ENCODE assay signal across 8 mouse cellular contexts in the genomic region with DNA sequence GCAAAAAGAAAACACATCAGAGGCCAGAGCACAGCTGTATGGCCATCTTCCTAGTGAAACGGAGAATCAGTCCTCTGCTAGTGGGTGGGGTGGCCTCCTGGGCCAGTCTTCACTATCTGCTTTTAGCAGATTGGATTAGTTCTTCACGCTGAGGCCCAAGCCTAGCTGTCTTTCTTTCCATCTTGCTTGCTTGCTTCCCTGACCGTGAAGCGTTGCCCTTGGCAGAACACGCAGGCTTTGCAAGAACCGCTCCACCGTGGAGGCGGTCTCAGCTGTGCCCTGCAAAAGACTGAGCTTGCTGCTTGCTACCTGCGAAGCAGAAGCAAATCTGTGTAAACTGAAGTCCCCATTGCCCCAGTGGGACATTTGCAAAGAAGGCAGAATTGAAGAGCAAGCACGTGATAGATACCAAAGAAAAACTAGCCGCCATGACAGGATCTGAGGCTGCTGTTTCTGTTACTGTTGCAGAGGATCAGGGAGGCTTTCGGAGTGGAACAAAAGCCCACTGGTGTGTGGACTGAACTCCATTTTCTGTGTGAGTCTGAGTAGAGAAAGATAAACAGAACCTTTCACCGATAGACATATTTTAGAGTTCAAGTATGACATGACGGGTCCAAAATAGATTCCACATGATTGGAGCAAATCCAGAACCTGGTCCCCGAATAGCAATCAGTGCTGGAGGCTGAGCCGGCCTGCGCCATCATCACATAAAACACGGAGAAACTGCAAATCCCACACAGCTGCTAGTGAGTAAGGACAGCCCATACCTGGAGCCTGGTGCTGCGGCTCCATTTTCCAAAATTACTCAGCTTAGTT.
A peak's percentile ranks its signal among the peaks of the same experiment; 100 is the strongest.
DNase-seq lines count a peak whose midpoint lies in the region; ATAC-seq and TF ChIP-seq lines count a peak whose summit lies in the region.

No protein-coding gene starts in this region.

- no peak overlapping the region for H3K27ac ChIP-seq in left cerebral cortex, adult 2 months
- H3K27ac ChIP-seq in brown adipose tissue, adult 24 weeks (replicated peaks; ENCODE audit: low read depth, low read length) = peak overlapping the region; percentile 56
- H3K27ac ChIP-seq in kidney, postnatal 0 days = no peak overlapping the region

- no peak overlapping the region for H3K4me3 ChIP-seq in left cerebral cortex, adult 2 months
- no peak overlapping the region for H3K4me3 ChIP-seq in brown adipose tissue, adult 24 weeks (ENCODE audit: insufficient read depth, low read depth, low read length)
- H3K4me3 ChIP-seq in kidney, postnatal 0 days (replicated peaks; ENCODE audit: low read depth, low read length) = no peak overlapping the region

- H3K27me3 ChIP-seq in kidney, postnatal 0 days (ENCODE audit: insufficient read depth, low read length) = no peaks in the 10 kb centered on the region

- DNase-seq in left cerebral cortex, postnatal 25 days (ENCODE audit: low spot score in 2 of 2) = peak; percentile 8 to 34
- DNase-seq in left cerebral cortex, adult 2 months (ENCODE audit: extremely low spot score in 1 of 2, low spot score in 2 of 2) = no peak
- DNase-seq in gastrocnemius, postnatal 14 days = peak; percentile 39
- DNase-seq in kidney, postnatal 0 days (ENCODE audit: low spot score) = peak; percentile 36
- no peak for DNase-seq in thymus, postnatal 25 days
- DNase-seq in spleen, postnatal 36 days (ENCODE audit: low spot score in 2 of 2) = no peak
- DNase-seq in ovary, adult 18-20 months (ENCODE audit: low spot score) = no peak

- 57% methylated on average over 19 of the region's 19 CpGs for WGBS in kidney, postnatal 0 days

- no peak overlapping the region for H3K9ac ChIP-seq in kidney, postnatal 0 days (ENCODE audit: low read depth, low read length)

- no peaks in the 10 kb centered on the region for H3K36me3 ChIP-seq in kidney, postnatal 0 days (ENCODE audit: insufficient read depth, low read length)

- intact Hi-C loops in left cerebral cortex, postnatal 25 days (cut with DNase I) = no loop called here
- intact Hi-C loops in left cerebral cortex, adult 2 months (cut with DNase I) = no loop called here
- intact Hi-C loops in gastrocnemius, postnatal 14 days (cut with DNase I; ENCODE audit: low total_unique reads) = no loop called here

- no peaks in the 10 kb centered on the region for H3K9me3 ChIP-seq in kidney, postnatal 0 days (replicated peaks; ENCODE audit: low read length)

- H3K4me2 ChIP-seq in kidney, postnatal 0 days (ENCODE audit: low read length) = no peak overlapping the region

- H3K4me1 ChIP-seq in brown adipose tissue, adult 24 weeks (ENCODE audit: control insufficient read depth, insufficient read depth, insufficient read length, low read length) = 0 out of 2 replicates have a peak, but pooled peaks cover 4% of the 10 kb centered on the region
- 0 out of 2 replicates have a peak, but pooled peaks cover 7% of the 10 kb centered on the region for H3K4me1 ChIP-seq in kidney, postnatal 0 days (replicated peaks; ENCODE audit: insufficient read depth, low read length)

- ATAC-seq in kidney, postnatal 0 days (replicated peaks; ENCODE audit: low FRiP score, low read depth) = no peak

- no peak for TF ChIP-seq CTCF in left cerebral cortex, adult 2 months (IDR thresholded peaks at IDR 0.05)
- no peak for TF ChIP-seq CTCF in kidney, postnatal 0 days (IDR thresholded peaks at IDR 0.05; ENCODE audit: low read depth)

Comparison
In these comparisons a context has a peak if more than half of its experiments do, and no peak if none do; other contexts are left out.
1. DNase-seq: peak in left cerebral cortex, postnatal 25 days (2 of 2), gastrocnemius, postnatal 14 days (single experiment) and kidney, postnatal 0 days (single experiment); none in left cerebral cortex, adult 2 months (0 of 2), thymus, postnatal 25 days (single experiment), spleen, postnatal 36 days (0 of 2) and ovary, adult 18-20 months (single experiment).